Mouse (Mus musculus) megakaryocyte-erythroid progenitor cell, adult 5-6 weeks (primary cell): ENCODE results near the gene Phlpp2. TPM values are rescaled to one million over a fixed set of nuclear protein-coding genes. Genes with fewer than 3 reads are reported as not detected.

ENCODE experiments used
- ATAC-seq: replicated peaks from 2 replicates; pipeline ENCODE4 v1.8.0; 2016; ENCODE audit warnings: mild to moderate bottlenecking, inconsistent platforms; ENCODE audit not compliant: severe bottlenecking, poor library complexity, low FRiP score, low TSS enrichment
- total RNA-seq, 2 experiments: library from RNA; stranded (forward) in 1 of 2; stranded (reverse) in 1 of 2; fragments of 200-1000, 215-1000 nt in 1 of 2; fragments of >200 nt in 1 of 2; fragmentation: Nextera tagmentation in 1 of 2; gene quantifications; 2 replicates each; pipeline ENCODE4 v1.2.3; 2014 to 2017

Gene Phlpp2
- total RNA-seq, 2 experiments from 2014 or later: 8.8 to 12.7 TPM

GRCm38 (mm10) chr8:109958036-109958655, 89.8 kb downstream of the Phlpp2 start:
- no peak for ATAC-seq

- no peak for ATAC-seq
Observed at GRCm38 (mm10) chr8:109959112-109959511, 90.8 kb downstream of the Phlpp2 start.

GRCm38 (mm10) chr8:109961693-109962367, 93.5 kb downstream of the Phlpp2 start, which contains the start of gene Marveld3:
TSS of gene Marveld3 (minus strand) at chr8:109962203.
- ATAC-seq: peak; percentile 71

GRCm38 (mm10) chr8:109962896-109963295, 94.6 kb downstream of the Phlpp2 start:
- ATAC-seq: no peak

GRCm38 (mm10) chr8:109963421-109963820, 95.1 kb downstream of the Phlpp2 start:
- ATAC-seq: no peak

- ATAC-seq: no peak
Observed at GRCm38 (mm10) chr8:109964106-109964505, 95.8 kb downstream of the Phlpp2 start.

- no peak for ATAC-seq
Observed at GRCm38 (mm10) chr8:109968837-109969236, 100.5 kb downstream of the Phlpp2 start.

- ATAC-seq: peak; percentile 82
Observed at GRCm38 (mm10) chr8:109970323-109970722, 102.0 kb downstream of the Phlpp2 start.

GRCm38 (mm10) chr8:109972901-109973300, 104.6 kb downstream of the Phlpp2 start:
- no peak for ATAC-seq

GRCm38 (mm10) chr8:109979339-109979738, 111.0 kb downstream of the Phlpp2 start:
- ATAC-seq: no peak

GRCm38 (mm10) chr8:109982386-109983105, 114.2 kb downstream of the Phlpp2 start:
- no peak for ATAC-seq

GRCm38 (mm10) chr8:109983944-109984343, 115.6 kb downstream of the Phlpp2 start:
- no peak for ATAC-seq

GRCm38 (mm10) chr8:109986384-109986783, 118.0 kb downstream of the Phlpp2 start:
- ATAC-seq: no peak

- ATAC-seq: no peak
Observed at GRCm38 (mm10) chr8:109987776-109988175, 119.4 kb downstream of the Phlpp2 start.

GRCm38 (mm10) chr8:109989151-109989550, 120.8 kb downstream of the Phlpp2 start:
- no peak for ATAC-seq

GRCm38 (mm10) chr8:109990224-109990623, 121.9 kb downstream of the Phlpp2 start, which contains the start of gene Tat:
TSS of gene Tat (plus strand) at chr8:109990437.
- no peak for ATAC-seq

- no peak for ATAC-seq
Observed at GRCm38 (mm10) chr8:109992166-109992565, 123.8 kb downstream of the Phlpp2 start.

- no peak for ATAC-seq
Observed at GRCm38 (mm10) chr8:109992951-109993350, 124.6 kb downstream of the Phlpp2 start.
